Mouse (Mus musculus) right cerebral cortex, adult 18-20 months (tissue): ENCODE data around the gene Dpp8.
A peak's percentile ranks its signal among the peaks of the same experiment; 100 is the strongest.
"Not testable (repeated sequence)": the region's sequence is repeated elsewhere in the genome, so short reads cannot be mapped to it uniquely, and the experiment has no call there.

Experiments used
- DNase-seq: peaks from one replicate; pipeline ENCODE4 v3.0.0; 2022; ENCODE audit warnings: mixed read lengths

Dpp8 gene

DNA sequence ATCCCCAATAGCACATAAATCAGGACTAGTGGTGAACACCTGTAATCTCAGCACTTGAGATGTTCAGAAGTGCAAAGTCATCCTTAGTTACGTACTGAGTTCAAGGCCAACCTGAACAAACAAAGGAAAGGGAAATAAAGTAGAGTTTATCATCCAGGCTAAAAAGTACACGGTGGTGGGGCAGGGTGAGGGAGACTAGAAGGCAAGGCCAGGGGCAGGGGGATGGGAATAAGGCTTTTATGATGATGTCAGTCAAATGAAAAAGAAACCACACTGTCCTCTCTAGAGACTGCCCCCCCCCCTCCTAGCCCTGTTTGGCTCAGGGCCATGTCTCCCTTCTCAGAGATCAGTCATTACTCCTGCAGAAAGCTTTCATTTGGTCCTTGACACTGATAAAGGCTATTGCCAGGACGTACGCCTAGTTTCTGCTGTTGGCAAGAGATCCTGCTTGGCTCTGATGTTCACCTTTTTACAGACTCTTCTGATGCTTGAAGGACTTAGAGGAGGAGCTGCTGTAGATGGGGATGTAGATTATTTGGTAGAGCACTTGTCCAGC lies 9.6 kb upstream of the Dpp8 start:
- no peak for DNase-seq

DNA sequence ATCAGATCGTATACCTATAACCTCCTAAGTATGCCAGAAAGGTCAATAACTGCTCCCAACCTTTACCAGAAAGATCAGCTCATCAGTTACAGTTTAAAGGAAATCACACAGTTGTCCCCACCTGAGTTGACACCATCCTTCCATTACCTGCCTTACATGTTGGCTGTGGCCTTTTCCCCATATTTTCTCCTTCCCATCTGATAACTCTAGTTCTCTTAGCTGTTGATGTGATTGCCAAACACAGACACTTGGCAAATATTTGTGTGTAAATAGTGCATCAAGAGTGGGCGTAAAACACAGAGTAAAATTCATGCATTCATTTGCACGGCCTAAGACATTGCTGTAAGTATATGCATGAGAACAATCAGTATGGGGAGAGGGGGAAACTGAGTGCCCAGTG lies 8.8 kb upstream of the Dpp8 start:
- no peak for DNase-seq

DNA sequence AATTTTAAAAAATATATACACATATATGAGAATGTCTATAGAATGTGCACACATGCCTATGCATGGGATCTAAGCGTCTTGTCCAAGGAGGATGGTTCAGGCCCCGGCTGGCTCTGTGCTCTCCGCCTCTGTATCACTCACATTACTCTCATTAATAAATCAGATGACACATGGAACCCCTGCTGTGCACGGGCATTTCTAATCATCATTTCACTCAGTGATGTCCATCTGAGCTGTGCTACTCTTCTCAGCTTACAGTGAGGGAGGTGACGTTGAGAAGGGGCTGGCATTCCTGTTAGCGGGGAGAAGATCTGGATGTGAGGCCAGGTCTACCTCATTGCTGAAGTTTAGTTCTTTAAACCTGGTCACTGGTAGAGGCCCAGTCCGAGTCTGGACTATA lies 5.0 kb upstream of the Dpp8 start:
- no peak for DNase-seq

DNA sequence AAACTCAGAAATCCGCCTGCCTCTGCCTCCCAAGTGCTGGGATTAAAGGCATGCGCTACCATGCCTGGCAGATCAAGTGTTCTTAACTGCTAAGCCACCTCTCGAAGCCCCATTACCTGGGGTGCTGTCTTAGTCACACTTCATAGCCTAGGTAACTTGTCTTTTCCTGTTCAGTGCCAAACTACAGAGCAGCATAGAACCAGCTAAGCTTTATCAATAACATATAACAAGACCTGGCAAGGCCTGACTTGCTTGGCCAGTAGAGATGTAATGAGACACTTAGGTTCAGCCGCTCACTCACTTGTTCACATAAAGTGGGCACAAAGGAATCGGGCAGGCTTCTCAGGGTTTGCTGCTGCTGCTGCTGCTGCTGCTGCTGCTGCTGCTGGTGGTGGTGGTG lies 3.9 kb upstream of the Dpp8 start:
- DNase-seq: no peak

DNA sequence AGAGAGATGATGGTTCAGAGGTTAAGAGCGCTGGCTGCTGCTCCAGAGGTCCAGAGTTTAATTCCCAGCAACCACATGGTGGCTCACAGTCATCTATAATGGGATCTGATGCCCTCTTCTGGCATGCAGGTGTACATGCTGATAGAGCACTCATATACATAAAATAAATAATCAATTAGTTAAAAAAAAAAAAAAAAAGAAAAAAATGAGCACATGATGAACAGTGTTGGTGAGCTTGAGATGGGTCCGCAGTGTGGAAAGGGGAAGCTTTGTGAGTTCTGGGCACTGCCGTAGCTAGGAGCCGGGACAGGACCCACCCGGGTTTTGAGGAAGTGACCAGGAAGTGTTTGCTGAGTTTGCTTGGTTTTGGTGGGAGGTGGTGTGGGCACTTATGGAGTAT lies 859 bp upstream of the Dpp8 start:
- not testable (repeated sequence) for DNase-seq

DNA sequence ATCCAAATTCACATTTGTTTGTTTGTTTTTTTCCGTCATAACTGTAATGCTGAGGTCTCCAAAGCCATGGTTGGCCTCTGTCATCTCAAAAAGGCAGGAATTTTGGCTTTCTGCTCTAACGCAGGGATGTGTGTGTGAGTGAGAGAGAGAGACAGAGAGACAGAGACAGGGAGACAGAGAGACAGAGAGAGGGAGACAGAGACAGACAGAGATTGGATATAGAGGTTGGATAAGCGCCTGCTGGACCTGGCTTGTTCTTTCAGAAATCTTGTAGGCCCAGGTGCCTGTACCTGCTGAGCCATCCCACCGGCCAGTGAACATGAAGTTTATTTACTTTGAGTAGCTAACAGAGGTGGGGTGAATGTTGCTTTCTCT lies 333 bp upstream of the Dpp8 start:
- DNase-seq: no peak

DNA sequence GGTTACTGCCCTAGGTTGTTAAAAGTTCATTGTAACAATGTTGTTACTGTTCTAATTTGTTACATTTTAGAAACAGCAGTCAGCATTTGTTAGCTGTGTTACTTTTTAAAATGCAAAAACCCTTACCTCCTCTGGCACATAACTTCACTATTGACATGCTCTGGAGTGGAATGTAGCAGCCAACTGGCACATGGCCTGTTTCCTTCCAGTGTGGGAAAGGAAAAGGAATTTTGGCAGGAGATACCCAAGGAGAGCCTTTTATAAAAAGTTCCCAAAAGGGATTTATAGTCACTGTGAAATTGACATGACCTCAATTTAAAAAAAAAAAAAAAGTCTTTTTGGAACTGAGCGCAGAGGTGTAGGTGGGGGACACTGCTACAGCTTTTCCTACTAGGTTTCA lies 4.2 kb downstream of the Dpp8 start:
- DNase-seq: peak; percentile 54

DNA sequence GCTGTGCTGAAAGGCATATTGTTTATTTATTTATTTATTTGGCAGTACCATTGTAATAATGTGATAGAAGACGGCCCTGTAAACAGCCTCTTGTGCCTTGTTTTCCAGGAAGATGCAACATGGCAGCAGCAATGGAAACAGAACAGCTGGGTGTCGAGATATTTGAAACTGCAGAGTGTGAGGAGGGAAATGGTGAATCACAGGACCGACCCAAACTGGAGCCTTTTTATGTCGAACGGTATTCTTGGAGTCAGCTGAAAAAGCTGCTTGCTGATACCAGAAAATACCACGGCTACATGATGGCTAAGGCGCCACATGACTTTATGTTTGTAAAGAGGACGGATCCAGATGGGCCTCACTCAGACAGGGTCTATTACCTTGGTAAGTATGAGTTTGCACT lies 4.6 kb downstream of the Dpp8 start:
- DNase-seq: peak; percentile 26

DNA sequence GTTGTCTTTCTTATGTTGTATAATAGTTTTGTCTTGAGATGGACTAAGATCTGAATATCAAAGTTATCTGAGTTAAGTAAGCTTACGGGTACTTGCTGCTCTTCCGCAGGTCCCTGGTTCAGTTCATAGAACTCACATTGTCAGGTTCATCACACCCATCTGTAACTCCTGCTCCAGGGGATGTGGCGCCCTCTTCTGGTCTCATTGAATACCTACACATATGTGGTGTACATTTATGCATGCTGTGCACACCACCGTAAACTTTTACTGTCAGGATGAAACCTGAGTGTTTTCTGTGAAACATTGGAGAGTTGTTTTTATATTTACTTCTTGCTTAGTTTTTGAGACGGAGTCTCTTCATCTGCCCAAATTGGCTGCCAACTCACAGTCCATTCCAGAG lies 9.2 kb downstream of the Dpp8 start:
- DNase-seq: no peak

DNA sequence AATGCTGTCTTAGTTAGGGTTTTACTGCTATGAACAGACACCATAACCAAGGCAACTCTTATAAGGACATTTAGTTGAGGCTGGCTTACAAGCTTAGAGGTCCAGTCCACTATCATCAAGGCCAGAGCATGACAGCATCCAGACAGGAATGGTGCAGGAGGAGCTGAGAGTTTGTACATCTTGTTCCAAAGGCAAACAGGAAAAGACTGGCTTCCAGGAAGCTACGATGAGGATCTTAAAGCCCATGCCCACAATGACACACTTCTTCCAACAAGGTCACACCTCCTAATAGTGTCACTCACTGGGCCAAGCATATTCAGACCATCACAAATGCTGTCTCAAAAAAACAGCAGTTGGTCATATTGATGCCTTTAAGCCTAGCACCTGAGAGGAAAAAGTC lies 14.8 kb downstream of the Dpp8 start:
- DNase-seq: no peak

DNA sequence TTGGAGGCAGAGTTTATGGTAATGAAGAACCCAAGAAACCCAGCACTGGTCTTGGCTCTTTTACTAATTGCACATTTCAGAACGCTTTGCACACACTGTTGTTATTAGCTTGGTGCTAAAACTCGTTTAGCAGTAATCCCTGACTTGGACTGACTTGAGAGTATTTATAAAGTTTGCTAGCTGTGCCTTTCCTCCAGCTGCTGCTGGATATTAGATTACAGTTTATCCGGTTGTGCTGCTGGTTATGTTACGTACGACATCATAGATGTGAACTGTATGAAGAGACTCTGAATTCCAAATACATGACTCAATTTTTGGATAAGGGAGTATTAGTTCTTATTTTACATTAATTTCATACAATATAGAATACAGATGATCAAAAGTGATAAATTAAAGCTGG lies 17.2 kb downstream of the Dpp8 start:
- DNase-seq: no peak

DNA sequence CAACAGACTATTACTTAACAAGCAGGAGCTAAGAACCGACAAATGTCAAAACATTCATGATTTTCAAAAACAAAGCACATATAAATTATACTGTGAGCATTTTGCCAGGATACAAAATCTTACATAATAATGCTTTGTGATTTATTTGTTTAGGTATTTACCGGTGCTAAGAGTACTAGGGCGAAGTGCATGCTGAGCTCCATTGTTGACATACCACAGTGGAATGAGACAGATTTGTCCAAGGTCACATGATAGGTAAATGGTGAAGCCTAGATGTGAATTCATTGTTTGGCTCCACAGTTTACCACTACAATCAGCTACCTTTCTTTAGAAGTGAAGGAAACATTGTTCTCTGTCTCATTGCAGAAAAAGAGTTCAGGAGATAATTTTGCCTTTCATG lies 18.8 kb downstream of the Dpp8 start:
- DNase-seq: no peak

DNA sequence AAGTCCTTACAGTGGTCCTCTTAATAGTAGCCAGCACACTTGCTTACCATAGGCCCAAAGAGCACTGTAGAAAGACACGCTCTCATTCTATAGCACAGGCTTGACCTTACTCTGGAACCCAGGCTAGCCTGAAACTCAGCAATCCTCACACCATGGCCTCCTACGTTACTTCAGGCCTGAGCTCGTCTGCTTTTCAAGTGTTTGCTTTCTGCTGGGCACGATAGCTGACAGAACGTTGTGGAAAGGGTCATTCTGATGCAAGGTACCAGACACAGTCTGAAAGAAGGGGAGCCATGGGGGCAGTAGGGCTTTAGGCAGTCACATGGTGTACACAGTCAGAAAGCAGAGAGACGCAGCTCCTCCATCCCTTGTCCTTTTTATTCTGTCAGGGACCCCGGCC lies 32.0 kb downstream of the Dpp8 start:
- no peak for DNase-seq

DNA sequence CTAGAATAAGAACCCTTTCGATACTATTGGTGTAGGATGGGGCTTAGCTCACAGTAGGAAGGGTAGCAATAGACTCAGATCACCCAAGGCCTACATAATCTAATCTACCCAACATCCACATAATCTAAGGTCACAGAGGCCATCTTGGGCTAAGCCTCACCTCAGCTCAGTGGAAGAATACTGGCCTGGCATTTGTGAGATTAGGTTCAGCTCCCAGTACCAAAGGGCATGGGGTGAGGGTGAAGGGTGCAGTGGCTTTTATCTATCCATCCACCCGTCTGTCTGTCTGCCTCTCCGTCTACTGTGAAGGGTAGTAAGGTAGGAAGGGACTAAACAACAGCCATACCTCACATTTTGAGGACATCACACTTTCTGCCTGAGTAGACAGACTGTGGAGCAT lies 38.4 kb downstream of the Dpp8 start:
- no peak for DNase-seq

DNA sequence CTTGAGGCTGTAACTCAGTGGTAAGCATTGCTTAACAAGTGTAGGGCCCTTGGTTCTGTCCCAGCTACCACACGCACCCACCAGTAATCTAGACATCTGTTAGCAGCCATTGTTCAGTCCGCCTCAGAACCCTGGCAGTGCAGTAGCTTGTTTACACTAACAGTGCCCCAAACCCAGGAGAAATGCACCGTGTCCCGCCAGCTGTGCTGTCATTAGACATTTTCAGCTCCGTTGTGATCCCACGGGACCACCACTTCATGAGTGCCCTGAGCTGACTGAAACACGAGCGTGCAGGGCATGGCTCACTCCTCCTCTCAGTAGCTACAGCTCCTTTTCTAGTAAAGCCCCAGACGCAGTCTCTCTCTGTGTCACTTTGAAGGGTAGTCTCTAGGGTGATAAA lies 41.3 kb downstream of the Dpp8 start:
- DNase-seq: no peak

DNA sequence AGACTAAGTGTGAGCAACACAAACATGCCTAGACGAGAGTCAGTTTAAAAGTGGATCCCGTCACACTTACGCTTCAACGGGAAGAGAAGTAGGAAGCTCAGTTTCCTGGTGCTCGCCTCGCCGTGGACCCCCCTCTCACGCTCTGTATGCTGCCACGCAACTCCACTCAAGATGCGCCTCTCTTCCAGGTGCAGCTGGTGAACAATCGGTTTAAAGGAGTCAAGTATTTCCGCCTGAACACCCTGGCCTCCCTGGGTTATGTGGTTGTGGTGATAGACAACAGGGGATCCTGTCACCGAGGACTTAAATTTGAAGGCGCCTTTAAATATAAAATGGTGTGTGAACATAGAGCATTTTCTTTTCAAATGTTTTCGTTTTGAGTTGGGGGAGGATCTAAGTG lies 42.0 kb downstream of the Dpp8 start:
- no peak for DNase-seq

DNA sequence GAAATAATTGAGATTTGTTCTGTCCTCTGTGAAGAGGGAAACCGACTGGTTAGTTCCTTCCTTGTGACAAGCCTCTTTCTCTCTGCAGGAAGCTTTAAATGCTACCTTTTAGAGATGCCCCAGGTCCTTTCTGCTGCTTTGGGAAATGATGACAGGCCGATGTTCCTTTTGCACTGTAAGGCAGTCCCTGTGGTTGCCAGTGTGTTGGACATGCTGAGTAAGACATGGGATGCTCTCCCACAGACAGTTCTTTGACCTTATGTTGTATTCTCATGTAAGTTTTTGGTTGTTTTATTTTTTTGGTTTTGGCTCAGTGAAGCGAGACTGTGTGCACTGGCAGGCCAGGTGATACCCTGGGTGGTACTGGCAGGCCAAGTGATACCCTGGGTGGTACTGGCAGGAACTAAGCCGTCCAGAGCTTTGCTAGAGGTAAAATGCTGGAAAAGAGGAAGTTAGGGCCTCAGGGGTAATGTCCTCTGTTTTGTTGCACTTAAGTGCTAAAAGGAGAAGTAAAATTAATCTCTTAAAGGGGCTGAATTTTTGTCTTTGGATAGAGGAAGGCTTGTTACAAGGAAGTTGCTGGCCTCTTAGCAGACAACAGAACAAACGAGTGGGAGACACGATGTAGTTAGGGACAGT lies 42.8 kb downstream of the Dpp8 start:
- no peak for DNase-seq

DNA sequence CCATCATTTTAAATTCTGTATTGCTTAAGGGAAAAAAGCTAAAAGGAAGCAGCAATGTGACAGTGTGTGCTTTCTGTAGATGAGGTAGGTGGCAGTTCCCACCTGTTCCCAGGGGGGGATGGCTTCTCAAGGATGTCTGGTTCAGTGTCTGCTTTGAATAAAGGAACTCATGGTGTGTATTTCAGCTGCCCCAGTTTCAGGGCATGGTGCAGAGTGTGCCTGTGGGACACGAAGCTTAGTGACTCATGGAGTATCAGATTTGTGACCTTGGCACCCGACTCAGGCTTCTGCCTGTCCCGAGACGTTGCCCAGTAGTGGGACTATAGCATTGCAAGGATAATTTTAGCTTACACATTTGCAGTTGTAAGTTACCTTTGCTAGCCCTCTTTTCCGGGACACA lies 45.3 kb downstream of the Dpp8 start:
- DNase-seq: no peak

DNA sequence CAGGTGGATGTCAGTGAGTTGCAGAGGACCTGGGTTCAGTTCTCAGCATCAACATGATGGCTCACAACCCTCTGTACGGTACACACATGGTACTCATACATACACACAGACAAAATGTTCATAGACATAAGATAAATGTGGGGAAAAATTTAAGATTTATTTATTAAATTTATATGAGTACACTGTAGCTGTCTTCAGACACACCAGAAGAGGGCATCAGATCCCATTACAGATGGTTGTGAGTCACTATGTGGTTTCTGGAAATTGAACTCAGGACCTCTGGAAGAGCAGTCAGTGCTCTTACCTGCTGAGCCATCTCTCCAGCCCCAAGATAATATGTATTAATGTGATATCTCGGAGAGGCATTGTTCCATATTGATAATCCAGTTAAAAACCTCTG lies 47.9 kb downstream of the Dpp8 start:
- DNase-seq: not testable (repeated sequence)

DNA sequence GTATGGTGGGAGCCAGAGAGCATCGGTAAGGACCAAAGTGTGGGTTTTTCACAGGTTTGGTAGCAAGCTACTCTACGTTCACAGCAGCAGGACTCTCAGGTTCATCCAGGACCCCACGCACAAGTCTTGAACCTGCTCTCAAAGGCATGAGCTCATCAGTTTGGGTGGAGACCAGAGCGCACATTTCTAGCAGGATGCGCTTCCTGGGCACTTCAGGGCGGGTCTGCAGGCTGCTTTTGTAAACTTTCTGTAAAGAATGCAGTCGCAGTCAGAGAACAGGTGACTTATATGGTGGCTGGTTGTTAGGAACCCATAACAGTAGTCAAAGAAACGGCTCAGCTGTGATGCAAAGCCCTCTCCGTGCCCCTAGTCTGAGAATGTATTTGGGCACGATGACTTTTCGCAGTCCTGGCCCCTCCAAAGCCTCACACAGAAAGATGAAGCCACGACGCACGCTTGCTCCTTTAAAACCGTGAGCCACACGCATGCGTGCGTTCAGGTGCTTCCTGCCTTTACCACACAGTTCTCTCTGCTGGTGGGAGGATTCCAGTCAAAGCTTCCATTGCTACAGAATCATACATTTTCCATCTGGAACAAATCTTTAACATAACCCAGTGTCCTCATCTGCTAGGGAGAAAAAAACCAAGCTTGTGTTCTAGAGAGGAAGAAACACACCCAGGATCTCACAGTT lies 51.0 kb downstream of the Dpp8 start:
- DNase-seq: peak; percentile 11

DNA sequence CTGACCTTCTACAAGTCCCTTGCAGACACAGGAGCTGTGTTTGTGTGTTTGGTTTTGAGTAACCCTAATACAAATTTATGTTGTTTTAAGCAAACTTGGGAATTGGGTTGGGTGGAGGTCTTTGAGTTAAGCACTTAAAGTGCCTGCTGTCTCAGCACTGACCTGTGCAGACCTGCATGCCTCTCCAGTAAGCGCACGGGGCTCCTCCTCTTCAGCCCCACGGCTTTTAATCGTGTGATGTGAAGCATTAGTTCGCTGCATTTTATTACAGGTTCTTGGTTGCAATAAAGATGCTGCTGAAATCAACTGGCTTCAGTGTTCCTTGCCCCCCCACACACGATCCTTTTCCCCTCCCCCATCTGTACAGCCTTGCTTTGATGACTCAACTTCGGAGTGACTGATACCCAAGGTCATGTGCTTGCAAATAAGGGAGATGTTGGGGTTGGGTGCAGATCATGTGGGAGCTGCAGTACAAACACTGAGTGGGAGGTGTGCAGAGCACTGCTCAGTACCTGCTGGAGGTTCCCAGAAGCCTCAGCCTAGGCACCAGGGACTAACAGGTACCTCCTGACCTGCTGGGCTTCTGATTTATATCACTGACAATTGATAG lies 52.1 kb downstream of the Dpp8 start:
- DNase-seq: peak; percentile 39

DNA sequence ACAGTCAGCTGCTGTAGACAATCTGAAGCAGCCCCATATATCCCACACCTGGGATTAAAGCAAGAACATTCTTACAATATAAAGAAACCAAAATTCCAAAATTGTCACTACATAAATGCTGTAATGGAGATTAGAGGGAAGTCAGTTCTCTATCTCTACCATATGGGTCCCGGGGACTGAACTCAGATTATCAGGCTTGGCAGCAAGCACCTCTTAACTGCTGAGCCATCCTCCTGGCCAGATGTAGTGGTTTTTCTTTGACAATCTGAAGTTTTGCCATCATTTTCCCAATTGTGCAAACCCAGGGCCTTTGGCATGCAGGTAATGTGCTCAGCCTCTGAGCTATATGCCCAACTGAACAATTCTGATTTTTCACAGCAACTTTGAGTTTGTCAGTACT lies 53.1 kb downstream of the Dpp8 start:
- DNase-seq: no peak

DNA sequence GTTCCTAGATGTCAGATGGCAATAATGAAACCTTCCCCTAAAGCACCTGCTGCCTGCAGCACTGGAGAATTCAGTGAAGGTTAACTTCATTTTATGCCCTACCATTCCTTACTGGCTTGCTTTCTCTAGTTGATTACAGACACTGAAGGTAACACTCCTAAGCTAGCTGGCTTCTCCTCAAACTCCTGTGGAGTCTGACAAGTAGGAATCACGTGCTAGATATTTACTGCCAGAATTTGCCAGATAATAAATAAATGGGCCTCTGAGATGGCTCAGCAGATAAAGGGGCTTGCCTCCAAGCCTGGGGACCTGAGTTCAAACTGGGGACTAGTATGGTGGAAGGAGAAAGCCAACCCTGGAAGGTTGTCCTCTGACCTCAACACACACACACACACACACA lies 54.6 kb downstream of the Dpp8 start:
- no peak for DNase-seq

DNA sequence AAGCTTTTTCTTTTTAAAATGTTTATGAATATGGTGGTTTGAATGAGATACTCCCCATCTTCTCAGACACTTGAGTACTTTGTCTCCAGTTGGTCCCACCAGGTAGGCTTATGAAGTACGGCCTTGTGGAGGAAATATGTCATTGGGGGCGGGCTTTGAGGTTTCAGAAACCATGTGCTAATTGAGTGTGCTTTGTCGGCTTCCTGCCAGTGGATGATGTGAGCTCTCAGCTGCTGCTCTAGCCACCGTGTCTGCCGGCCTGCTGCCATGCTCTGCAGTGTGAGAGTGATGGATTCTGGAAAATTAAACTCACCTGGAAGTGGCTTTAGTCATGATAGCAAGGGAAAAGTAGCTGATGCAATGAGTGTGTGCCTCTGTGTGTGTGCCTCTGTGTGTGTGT lies 55.3 kb downstream of the Dpp8 start:
- no peak for DNase-seq

DNA sequence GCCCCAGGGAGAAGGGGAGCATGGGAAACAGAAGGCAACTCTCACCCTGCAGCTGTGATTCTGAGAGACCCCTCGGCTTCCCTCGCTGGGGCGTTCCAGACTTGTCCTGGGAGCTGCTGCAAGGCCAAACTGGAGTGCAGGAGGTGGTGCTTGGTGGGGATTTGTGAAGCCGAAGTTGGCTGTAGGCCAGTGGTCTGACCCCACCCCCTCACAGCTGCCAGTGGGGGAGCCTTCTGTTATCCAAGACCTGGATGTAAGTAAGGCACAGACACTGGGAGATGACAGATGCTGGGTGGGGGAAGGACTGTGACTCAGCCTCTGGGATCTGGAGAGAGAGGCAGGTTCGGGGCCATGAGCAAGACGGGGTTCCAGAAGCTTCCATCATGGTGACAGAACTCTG lies 62.0 kb downstream of the Dpp8 start:
- peak; percentile 55 for DNase-seq
